Mouse (Mus musculus) cerebellum, adult 11-12 months (tissue): ENCODE measurements around the gene Map3k1.
A peak's percentile ranks its signal among the peaks of the same experiment; 100 is the strongest.
"Not testable (repeated sequence)": the region's sequence is repeated elsewhere in the genome, so short reads cannot be mapped to it uniquely, and the experiment has no call there.

Experiments
- DNase-seq: peaks from one replicate; pipeline ENCODE4 v3.0.0; 2022

Gene Map3k1

GRCm38 (mm10) chr13:111741204-111741990, 67.4 kb downstream of the Map3k1 start:
- DNase-seq: no peak

- no peak for DNase-seq
Measured at GRCm38 (mm10) chr13:111726898-111727297, 81.9 kb downstream of the Map3k1 start.

GRCm38 (mm10) chr13:111725165-111726077, 83.4 kb downstream of the Map3k1 start:
- DNase-seq: peak; percentile 95

- DNase-seq: no peak
Measured at GRCm38 (mm10) chr13:111724811-111725164, 84.0 kb downstream of the Map3k1 start.

GRCm38 (mm10) chr13:111719726-111720125, 89.1 kb downstream of the Map3k1 start:
- DNase-seq: no peak

- DNase-seq: no peak
Measured at GRCm38 (mm10) chr13:111710531-111710930, 98.3 kb downstream of the Map3k1 start.

- not testable (repeated sequence) for DNase-seq
Measured at GRCm38 (mm10) chr13:111703952-111704351, 104.8 kb downstream of the Map3k1 start.

- DNase-seq: no peak
Measured at GRCm38 (mm10) chr13:111703396-111703795, 105.4 kb downstream of the Map3k1 start.
